Mouse (Mus musculus) olfactory bulb, adult 2 months (tissue): ENCODE data around the gene Pla2g5.

Experiments used
- CTCF ChIP-seq: fragments of 200-500 bp; IDR thresholded peaks from 2 replicates; pipeline ENCODE4 v1.5.1; 2012; ENCODE audit warnings: low read depth, mild to moderate bottlenecking, low read length, moderate library complexity; ENCODE audit not compliant: insufficient read depth
- POLR2A ChIP-seq: fragments of 200-500 bp; IDR thresholded peaks from 2 replicates; pipeline ENCODE4 v1.6.1; 2012; ENCODE audit warnings: mild to moderate bottlenecking, low read depth, low read length, moderate library complexity; ENCODE audit not compliant: insufficient read depth

- TF ChIP-seq POLR2A (no peak), CTCF (no peak)
Measured at GRCm38 (mm10) chr4:138801631-138802030, 61.7 kb downstream of the Pla2g5 start.
